Mouse (Mus musculus): ENCODE measurements around the gene Itga9. TPM values are rescaled to one million over a fixed set of nuclear protein-coding genes. Genes with fewer than 3 reads are reported as not detected.

Itga9 gene
- polyA plus RNA-seq, 1 experiment from 2014 or later = 31.9 TPM

DNA sequence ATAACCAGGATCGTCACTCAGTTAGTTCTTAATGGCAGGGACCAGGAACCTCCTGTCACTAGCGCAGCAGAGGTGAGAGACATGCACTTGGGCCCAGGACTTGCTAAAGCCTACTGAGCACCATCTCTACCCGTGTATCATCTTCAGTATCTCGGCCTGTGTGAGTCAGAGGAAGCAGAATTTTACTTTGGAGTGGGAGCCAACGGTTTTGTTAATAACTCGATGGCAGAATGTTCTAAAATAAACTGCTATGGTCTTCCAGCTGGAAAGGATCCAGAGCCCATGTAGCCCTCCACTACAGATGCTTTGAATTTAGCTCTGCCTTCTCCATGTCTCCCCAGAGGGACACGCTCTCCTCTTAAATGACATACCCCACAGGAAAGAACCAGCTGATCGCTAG is 75.7 kb downstream of the Itga9 start:
- H3K4me2 ChIP-seq (replicated peaks; ENCODE audit: low read depth, low read length) = no peak overlapping the region
- no peak overlapping the region for H3K9ac ChIP-seq (ENCODE audit: low read depth, low read length)
- H3K4me3 ChIP-seq (ENCODE audit: low read length) = no peak overlapping the region
- H3K36me3 ChIP-seq (ENCODE audit: control insufficient read depth, insufficient read depth, low read length) = peaks cover 16% of the 10 kb centered on the region; the same call in 1 of the 2 replicates
- no peak overlapping the region for H3K27ac ChIP-seq (ENCODE audit: low read depth, low read length)
- H3K27me3 ChIP-seq (ENCODE audit: control insufficient read depth, insufficient read depth, low read length) = no peaks in the 10 kb centered on the region
- H3K4me1 ChIP-seq (ENCODE audit: control insufficient read depth, insufficient read depth, low read length) = no peaks in the 10 kb centered on the region
- no peaks in the 10 kb centered on the region for H3K9me3 ChIP-seq (ENCODE audit: control insufficient read depth, low read length)
- WGBS = 87% methylated on average over 8 of the region's 8 CpGs
- no peak for ATAC-seq (ENCODE audit: low FRiP score, low TSS enrichment)

GRCm38 (mm10) chr9:118683507-118683906 is 77.0 kb downstream of the Itga9 start:
- Histone ChIP-seq H3K9ac (ENCODE audit: low read depth, low read length) (no peak overlapping the region), H3K9me3 (ENCODE audit: control insufficient read depth, low read length) (no peaks in the 10 kb centered on the region), H3K27me3 (ENCODE audit: control insufficient read depth, insufficient read depth, low read length) (no peaks in the 10 kb centered on the region), H3K4me3 (ENCODE audit: low read length) (no peak overlapping the region), H3K36me3 (ENCODE audit: control insufficient read depth, insufficient read depth, low read length) (peaks cover 16% of the 10 kb centered on the region; the same call in 1 of the 2 replicates), H3K4me2 (replicated peaks; ENCODE audit: low read depth, low read length) (no peak overlapping the region), H3K4me1 (ENCODE audit: control insufficient read depth, insufficient read depth, low read length) (no peaks in the 10 kb centered on the region), H3K27ac (ENCODE audit: low read depth, low read length) (no peak overlapping the region)
- no peak for ATAC-seq (ENCODE audit: low FRiP score, low TSS enrichment)
- 91% methylated on average over 7 of the region's 7 CpGs for WGBS

DNA sequence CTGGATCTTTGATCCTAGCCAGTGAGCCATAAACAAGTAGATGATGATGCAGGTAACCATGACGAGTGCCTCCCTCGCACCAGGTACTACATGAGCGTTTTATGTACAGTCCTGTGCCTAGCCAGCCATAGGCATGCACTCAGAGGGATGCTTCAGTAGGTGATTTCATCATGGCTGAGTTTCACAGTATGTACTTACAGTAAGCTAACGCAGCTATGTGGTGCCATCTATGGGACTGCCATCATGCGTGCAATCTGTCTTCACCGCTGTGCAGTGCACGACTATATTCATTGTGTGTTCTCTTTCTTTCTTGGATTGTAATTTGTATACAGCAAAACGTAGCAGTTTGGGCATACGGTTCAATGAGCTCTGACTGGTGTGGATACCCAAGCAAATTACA is 77.9 kb downstream of the Itga9 start:
- H3K4me1 ChIP-seq (ENCODE audit: control insufficient read depth, insufficient read depth, low read length) = 0 out of 2 replicates have a peak, but pooled peaks cover 5% of the 10 kb centered on the region
- H3K9ac ChIP-seq (ENCODE audit: low read depth, low read length) = no peak overlapping the region
- no peak overlapping the region for H3K27ac ChIP-seq (ENCODE audit: low read depth, low read length)
- WGBS = 84% methylated on average over 9 of the region's 9 CpGs
- ATAC-seq (ENCODE audit: low FRiP score, low TSS enrichment) = peak; percentile 50; the same call in 1 of the 2 replicates
- H3K36me3 ChIP-seq (ENCODE audit: control insufficient read depth, insufficient read depth, low read length) = peaks cover 16% of the 10 kb centered on the region; the same call in 1 of the 2 replicates
- H3K9me3 ChIP-seq (ENCODE audit: control insufficient read depth, low read length) = no peaks in the 10 kb centered on the region
- no peak overlapping the region for H3K4me2 ChIP-seq (replicated peaks; ENCODE audit: low read depth, low read length)
- no peaks in the 10 kb centered on the region for H3K27me3 ChIP-seq (ENCODE audit: control insufficient read depth, insufficient read depth, low read length)
- H3K4me3 ChIP-seq (ENCODE audit: low read length) = no peak overlapping the region

DNA sequence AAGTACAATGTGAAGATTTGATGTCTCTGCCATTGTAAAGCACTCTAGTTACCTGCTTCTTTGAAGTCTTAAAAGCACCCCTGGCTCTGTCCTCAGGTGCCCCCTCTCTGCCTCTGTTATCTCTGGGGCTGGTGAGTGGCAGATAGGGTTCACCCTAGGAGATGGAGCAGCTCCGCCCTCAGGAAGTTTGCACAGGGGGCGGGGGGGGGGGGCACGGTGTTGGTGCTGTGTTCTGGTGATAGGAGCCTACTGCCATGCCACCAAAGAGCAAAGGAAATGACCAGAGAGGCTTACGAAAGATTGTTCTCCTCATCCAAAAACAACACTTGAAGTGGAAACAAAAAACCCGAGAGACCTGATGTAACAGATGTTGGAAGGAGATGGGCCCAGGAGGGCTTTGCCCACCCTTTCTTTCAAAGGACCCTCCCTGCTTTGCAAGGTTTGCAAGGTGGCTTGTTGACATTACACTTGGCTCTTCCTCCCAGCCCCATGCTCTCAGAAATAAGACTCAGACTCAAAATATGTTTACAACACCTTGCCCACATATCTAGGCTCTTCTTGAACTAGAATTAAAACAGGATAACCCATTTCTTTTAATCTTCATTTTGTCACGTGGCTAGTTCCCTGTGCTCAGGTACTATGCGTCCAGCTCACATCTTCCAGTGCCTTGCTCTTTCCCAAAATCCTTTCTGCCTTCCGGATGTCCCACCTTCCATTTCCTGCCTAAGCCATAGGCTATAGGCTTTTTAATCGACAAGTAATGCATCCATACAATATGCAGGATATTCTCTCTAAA is 79.9 kb downstream of the Itga9 start:
- ATAC-seq (ENCODE audit: low FRiP score, low TSS enrichment) = no peak
- Histone ChIP-seq H3K9ac (ENCODE audit: low read depth, low read length) (no peak overlapping the region), H3K27ac (ENCODE audit: low read depth, low read length) (0 out of 2 replicates have a peak overlapping the region, but pooled peaks have one; percentile 4), H3K4me1 (ENCODE audit: control insufficient read depth, insufficient read depth, low read length) (0 out of 2 replicates have a peak, but pooled peaks cover 9% of the 10 kb centered on the region), H3K27me3 (ENCODE audit: control insufficient read depth, insufficient read depth, low read length) (no peaks in the 10 kb centered on the region), H3K36me3 (ENCODE audit: control insufficient read depth, insufficient read depth, low read length) (peaks cover 31% of the 10 kb centered on the region; the same call in 1 of the 2 replicates), H3K4me3 (ENCODE audit: low read length) (no peak overlapping the region), H3K4me2 (replicated peaks; ENCODE audit: low read depth, low read length) (no peak overlapping the region), H3K9me3 (ENCODE audit: control insufficient read depth, low read length) (no peaks in the 10 kb centered on the region)
- WGBS = 77% methylated on average over 9 of the region's 9 CpGs

- Histone ChIP-seq H3K9ac (ENCODE audit: low read depth, low read length) (no peak overlapping the region), H3K4me1 (ENCODE audit: control insufficient read depth, insufficient read depth, low read length) (0 out of 2 replicates have a peak, but pooled peaks cover 9% of the 10 kb centered on the region), H3K4me2 (replicated peaks; ENCODE audit: low read depth, low read length) (no peak overlapping the region), H3K27ac (ENCODE audit: low read depth, low read length) (peak overlapping the region; percentile 10; the same call in 1 of the 2 replicates), H3K9me3 (ENCODE audit: control insufficient read depth, low read length) (no peaks in the 10 kb centered on the region), H3K27me3 (ENCODE audit: control insufficient read depth, insufficient read depth, low read length) (no peaks in the 10 kb centered on the region), H3K4me3 (ENCODE audit: low read length) (no peak overlapping the region), H3K36me3 (ENCODE audit: control insufficient read depth, insufficient read depth, low read length) (peaks cover 30% of the 10 kb centered on the region; the same call in 1 of the 2 replicates)
- ATAC-seq (ENCODE audit: low FRiP score, low TSS enrichment) = no peak
- WGBS = 43% methylated on average over 4 of the region's 4 CpGs
Measured at GRCm38 (mm10) chr9:118688248-118688647, 81.8 kb downstream of the Itga9 start.

DNA sequence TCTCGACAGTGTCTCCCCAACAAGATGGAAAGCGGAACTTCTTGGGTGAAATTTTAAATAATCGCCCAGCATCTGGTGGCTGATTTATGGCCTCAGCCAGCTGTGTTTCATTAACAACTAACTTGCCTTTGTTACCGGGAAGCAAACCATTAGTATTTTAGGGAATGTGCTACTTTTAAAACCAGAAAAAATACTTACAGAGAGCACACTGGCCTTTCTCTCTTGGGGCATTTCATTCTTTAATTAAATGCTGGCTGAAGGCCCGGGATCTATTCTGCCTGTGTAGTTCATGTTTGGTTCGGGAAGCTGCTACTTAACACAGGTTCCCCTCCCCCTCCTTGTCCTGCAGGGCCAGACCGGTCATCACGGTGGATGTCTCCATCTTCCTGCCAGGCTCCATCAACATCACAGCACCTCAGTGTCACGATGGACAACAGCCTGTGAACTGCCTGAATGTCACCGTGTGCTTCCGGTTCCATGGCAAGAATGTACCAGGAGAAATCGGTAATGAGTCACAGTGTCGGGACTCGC is 82.5 kb downstream of the Itga9 start:
- Histone ChIP-seq H3K4me1 (ENCODE audit: control insufficient read depth, insufficient read depth, low read length) (0 out of 2 replicates have a peak, but pooled peaks cover 9% of the 10 kb centered on the region), H3K27me3 (ENCODE audit: control insufficient read depth, insufficient read depth, low read length) (no peaks in the 10 kb centered on the region), H3K36me3 (ENCODE audit: control insufficient read depth, insufficient read depth, low read length) (peaks cover 32% of the 10 kb centered on the region; the same call in 1 of the 2 replicates), H3K4me3 (ENCODE audit: low read length) (no peak overlapping the region), H3K9me3 (ENCODE audit: control insufficient read depth, low read length) (no peaks in the 10 kb centered on the region), H3K9ac (ENCODE audit: low read depth, low read length) (no peak overlapping the region), H3K27ac (ENCODE audit: low read depth, low read length) (peak overlapping the region; percentile 52; the same call in 1 of the 2 replicates), H3K4me2 (replicated peaks; ENCODE audit: low read depth, low read length) (no peak overlapping the region)
- no peak; the same call in 1 of the 2 replicates for ATAC-seq (ENCODE audit: low FRiP score, low TSS enrichment)
- 36% methylated on average over 14 of the region's 14 CpGs for WGBS

GRCm38 (mm10) chr9:118693256-118693655 is 86.8 kb downstream of the Itga9 start:
- Histone ChIP-seq H3K4me1 (ENCODE audit: control insufficient read depth, insufficient read depth, low read length) (0 out of 2 replicates have a peak, but pooled peaks cover 9% of the 10 kb centered on the region), H3K27ac (ENCODE audit: low read depth, low read length) (no peak overlapping the region), H3K27me3 (ENCODE audit: control insufficient read depth, insufficient read depth, low read length) (no peaks in the 10 kb centered on the region), H3K4me3 (ENCODE audit: low read length) (no peak overlapping the region), H3K36me3 (ENCODE audit: control insufficient read depth, insufficient read depth, low read length) (peaks cover 28% of the 10 kb centered on the region), H3K9ac (ENCODE audit: low read depth, low read length) (no peak overlapping the region), H3K9me3 (ENCODE audit: control insufficient read depth, low read length) (no peaks in the 10 kb centered on the region), H3K4me2 (replicated peaks; ENCODE audit: low read depth, low read length) (no peak overlapping the region)
- no peak for ATAC-seq (ENCODE audit: low FRiP score, low TSS enrichment)
- WGBS = 84% methylated on average over 11 of the region's 11 CpGs

- no peak overlapping the region for H3K9ac ChIP-seq (ENCODE audit: low read depth, low read length)
- no peak overlapping the region for H3K4me2 ChIP-seq (replicated peaks; ENCODE audit: low read depth, low read length)
- H3K4me3 ChIP-seq (ENCODE audit: low read length) = no peak overlapping the region
- no peak overlapping the region for H3K27ac ChIP-seq (ENCODE audit: low read depth, low read length)
- H3K9me3 ChIP-seq (ENCODE audit: control insufficient read depth, low read length) = no peaks in the 10 kb centered on the region
- 60% methylated on average over 8 of the region's 8 CpGs for WGBS
- 0 out of 2 replicates have a peak, but pooled peaks cover 3% of the 10 kb centered on the region for H3K4me1 ChIP-seq (ENCODE audit: control insufficient read depth, insufficient read depth, low read length)
- H3K27me3 ChIP-seq (ENCODE audit: control insufficient read depth, insufficient read depth, low read length) = no peaks in the 10 kb centered on the region
- no peak for ATAC-seq (ENCODE audit: low FRiP score, low TSS enrichment)
- H3K36me3 ChIP-seq (ENCODE audit: control insufficient read depth, insufficient read depth, low read length) = peaks cover 36% of the 10 kb centered on the region
Measured at GRCm38 (mm10) chr9:118694420-118694825, 87.9 kb downstream of the Itga9 start.

DNA sequence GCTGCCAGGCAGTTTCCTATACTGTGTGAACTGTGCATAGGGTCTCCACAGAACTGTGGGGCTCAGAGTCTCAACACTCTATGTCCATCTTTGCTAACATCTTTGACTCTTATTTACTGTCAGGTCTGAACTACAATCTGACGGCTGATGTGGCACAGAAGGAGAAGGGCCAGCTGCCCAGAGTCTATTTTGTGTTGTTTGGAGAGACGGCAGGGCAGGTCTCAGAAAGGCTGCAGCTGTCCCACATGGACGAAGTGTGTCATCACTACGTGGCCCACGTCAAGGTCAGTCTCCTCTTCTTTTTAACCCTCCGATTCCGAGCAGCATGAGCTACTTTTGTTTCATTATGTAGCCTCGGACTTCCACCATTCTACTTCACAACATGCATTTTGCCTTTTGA is 91.7 kb downstream of the Itga9 start:
- Histone ChIP-seq H3K4me3 (ENCODE audit: low read length) (no peak overlapping the region), H3K9ac (ENCODE audit: low read depth, low read length) (no peak overlapping the region), H3K4me2 (replicated peaks; ENCODE audit: low read depth, low read length) (no peak overlapping the region), H3K36me3 (ENCODE audit: control insufficient read depth, insufficient read depth, low read length) (peaks cover 30% of the 10 kb centered on the region), H3K4me1 (ENCODE audit: control insufficient read depth, insufficient read depth, low read length) (peaks cover 11% of the 10 kb centered on the region), H3K27me3 (ENCODE audit: control insufficient read depth, insufficient read depth, low read length) (no peaks in the 10 kb centered on the region), H3K9me3 (ENCODE audit: control insufficient read depth, low read length) (no peaks in the 10 kb centered on the region), H3K27ac (ENCODE audit: low read depth, low read length) (no peak overlapping the region)
- 71% methylated on average over 8 of the region's 8 CpGs for WGBS
- no peak for ATAC-seq (ENCODE audit: low FRiP score, low TSS enrichment)

Data from kidney, embryonic 14.5 days (tissue).